Mouse (Mus musculus): ENCODE data around the gene Tulp2. TPM values are rescaled to one million over a fixed set of nuclear protein-coding genes. Genes with fewer than 3 reads are reported as not detected.

Tulp2 gene
- polyA plus RNA-seq, 1 experiment from 2014 or later: 1.1 TPM

GRCm38 (mm10) chr7:45492225-45492844 is 10.7 kb downstream of the Tulp2 start:
- Histone ChIP-seq H3K9me3 (ENCODE audit: low read length) (no peaks in the 10 kb centered on the region), H3K27ac (ENCODE audit: low read length) (no peak overlapping the region), H3K4me1 (ENCODE audit: insufficient read depth, low read length) (peaks cover 26% of the 10 kb centered on the region), H3K4me3 (ENCODE audit: low read length) (no peak overlapping the region), H3K9ac (replicated peaks; ENCODE audit: low read length) (no peak overlapping the region), H3K4me2 (replicated peaks; ENCODE audit: low read depth, low read length) (no peak overlapping the region), H3K36me3 (ENCODE audit: insufficient read depth, low read length) (peaks cover 49% of the 10 kb centered on the region), H3K27me3 (ENCODE audit: insufficient read depth, low read length) (no peaks in the 10 kb centered on the region)
- ATAC-seq (ENCODE audit: low FRiP score, low TSS enrichment): no peak
- WGBS: 98% methylated on average over 8 of the region's 8 CpGs

GRCm38 (mm10) chr7:45492951-45493350 is 11.3 kb downstream of the Tulp2 start:
- no peaks in the 10 kb centered on the region for H3K27me3 ChIP-seq (ENCODE audit: insufficient read depth, low read length)
- H3K4me2 ChIP-seq (replicated peaks; ENCODE audit: low read depth, low read length): no peak overlapping the region
- H3K9ac ChIP-seq (replicated peaks; ENCODE audit: low read length): no peak overlapping the region
- no peaks in the 10 kb centered on the region for H3K9me3 ChIP-seq (ENCODE audit: low read length)
- WGBS: 92% methylated on average over 5 of the region's 5 CpGs
- H3K4me3 ChIP-seq (ENCODE audit: low read length): no peak overlapping the region
- peaks cover 56% of the 10 kb centered on the region for H3K36me3 ChIP-seq (ENCODE audit: insufficient read depth, low read length)
- H3K27ac ChIP-seq (ENCODE audit: low read length): no peak overlapping the region
- H3K4me1 ChIP-seq (ENCODE audit: insufficient read depth, low read length): peaks cover 26% of the 10 kb centered on the region
- ATAC-seq (ENCODE audit: low FRiP score, low TSS enrichment): no peak

GRCm38 (mm10) chr7:45494548-45494947 is 12.9 kb downstream of the Tulp2 start:
- no peak overlapping the region for H3K4me2 ChIP-seq (replicated peaks; ENCODE audit: low read depth, low read length)
- 91% methylated on average over 9 of the region's 9 CpGs for WGBS
- no peak for ATAC-seq (ENCODE audit: low FRiP score, low TSS enrichment)
- peaks cover 16% of the 10 kb centered on the region for H3K4me1 ChIP-seq (ENCODE audit: insufficient read depth, low read length)
- H3K27ac ChIP-seq (ENCODE audit: low read length): no peak overlapping the region
- H3K27me3 ChIP-seq (ENCODE audit: insufficient read depth, low read length): no peaks in the 10 kb centered on the region
- H3K9me3 ChIP-seq (ENCODE audit: low read length): no peaks in the 10 kb centered on the region
- H3K4me3 ChIP-seq (ENCODE audit: low read length): no peak overlapping the region
- H3K9ac ChIP-seq (replicated peaks; ENCODE audit: low read length): no peak overlapping the region
- peaks cover 72% of the 10 kb centered on the region for H3K36me3 ChIP-seq (ENCODE audit: insufficient read depth, low read length)

- peaks cover 75% of the 10 kb centered on the region for H3K36me3 ChIP-seq (ENCODE audit: insufficient read depth, low read length)
- WGBS: 97% methylated on average over 6 of the region's 6 CpGs
Measured at GRCm38 (mm10) chr7:45498427-45498826, 16.8 kb downstream of the Tulp2 start.

GRCm38 (mm10) chr7:45507583-45507982 is 25.9 kb downstream of the Tulp2 start:
- Histone ChIP-seq H3K9me3 (ENCODE audit: low read length) (no peaks in the 10 kb centered on the region), H3K4me1 (ENCODE audit: insufficient read depth, low read length) (peaks cover 25% of the 10 kb centered on the region), H3K9ac (replicated peaks; ENCODE audit: low read length) (no peak overlapping the region), H3K4me2 (replicated peaks; ENCODE audit: low read depth, low read length) (no peak overlapping the region), H3K27ac (ENCODE audit: low read length) (no peak overlapping the region), H3K27me3 (ENCODE audit: insufficient read depth, low read length) (no peaks in the 10 kb centered on the region), H3K36me3 (ENCODE audit: insufficient read depth, low read length) (peaks cover 31% of the 10 kb centered on the region), H3K4me3 (ENCODE audit: low read length) (no peak overlapping the region)
- no peak for ATAC-seq (ENCODE audit: low FRiP score, low TSS enrichment)
- 87% methylated on average over 6 of the region's 6 CpGs for WGBS

More at GRCm38 (mm10) chr7:45498427-45498826, 16.8 kb downstream of the Tulp2 start:
- Histone ChIP-seq H3K9ac (replicated peaks; ENCODE audit: low read length) (no peak overlapping the region), H3K4me1 (ENCODE audit: insufficient read depth, low read length) (no peaks in the 10 kb centered on the region), H3K27ac (ENCODE audit: low read length) (no peak overlapping the region), H3K4me3 (ENCODE audit: low read length) (no peak overlapping the region), H3K27me3 (ENCODE audit: insufficient read depth, low read length) (no peaks in the 10 kb centered on the region), H3K9me3 (ENCODE audit: low read length) (no peaks in the 10 kb centered on the region), H3K4me2 (replicated peaks; ENCODE audit: low read depth, low read length) (no peak overlapping the region)
- no peak for ATAC-seq (ENCODE audit: low FRiP score, low TSS enrichment)

GRCm38 (mm10) chr7:45508561-45508960 is 26.9 kb downstream of the Tulp2 start:
- H3K4me1 ChIP-seq (ENCODE audit: insufficient read depth, low read length): peaks cover 25% of the 10 kb centered on the region
- peaks cover 29% of the 10 kb centered on the region for H3K36me3 ChIP-seq (ENCODE audit: insufficient read depth, low read length)
- ATAC-seq (ENCODE audit: low FRiP score, low TSS enrichment): no peak
- H3K27ac ChIP-seq (ENCODE audit: low read length): no peak overlapping the region
- peak overlapping the region; percentile 88 for H3K4me3 ChIP-seq (ENCODE audit: low read length)
- H3K9me3 ChIP-seq (ENCODE audit: low read length): no peaks in the 10 kb centered on the region
- WGBS: 51% methylated on average over 6 of the region's 6 CpGs
- H3K4me2 ChIP-seq (replicated peaks; ENCODE audit: low read depth, low read length): peak overlapping the region; percentile 99
- H3K27me3 ChIP-seq (ENCODE audit: insufficient read depth, low read length): no peaks in the 10 kb centered on the region
- peak overlapping the region; percentile 91 for H3K9ac ChIP-seq (replicated peaks; ENCODE audit: low read length)

GRCm38 (mm10) chr7:45509181-45509882 is 27.7 kb downstream of the Tulp2 start:
- H3K9ac ChIP-seq (replicated peaks; ENCODE audit: low read length): peak overlapping the region; percentile 91
- WGBS: 22% methylated on average over 18 of the region's 19 CpGs
- ATAC-seq (ENCODE audit: low FRiP score, low TSS enrichment): peak; percentile 32
- H3K4me3 ChIP-seq (ENCODE audit: low read length): peak overlapping the region; percentile 88
- H3K36me3 ChIP-seq (ENCODE audit: insufficient read depth, low read length): peaks cover 25% of the 10 kb centered on the region
- no peaks in the 10 kb centered on the region for H3K9me3 ChIP-seq (ENCODE audit: low read length)
- H3K4me2 ChIP-seq (replicated peaks; ENCODE audit: low read depth, low read length): peak overlapping the region; percentile 99
- no peaks in the 10 kb centered on the region for H3K27me3 ChIP-seq (ENCODE audit: insufficient read depth, low read length)
- peak overlapping the region; percentile 99 for H3K27ac ChIP-seq (ENCODE audit: low read length)
- peaks cover 25% of the 10 kb centered on the region for H3K4me1 ChIP-seq (ENCODE audit: insufficient read depth, low read length)

GRCm38 (mm10) chr7:45509912-45510787 is 28.5 kb downstream of the Tulp2 start, which contains the start of gene Nucb1:
TSS of gene Nucb1 (minus strand) at chr7:45510406.
- peak within 1 kb of the TSS; percentile 88 for H3K4me3 ChIP-seq (ENCODE audit: low read length)
- peak; percentile 89 for ATAC-seq (ENCODE audit: low FRiP score, low TSS enrichment)
- peak within 1 kb of the TSS; percentile 99 for H3K4me2 ChIP-seq (replicated peaks; ENCODE audit: low read depth, low read length)
- under 1% methylated on average over 44 of the region's 44 CpGs for WGBS
- H3K9me3 ChIP-seq (ENCODE audit: low read length): no peaks in the 10 kb centered on the region
- H3K27me3 ChIP-seq (ENCODE audit: insufficient read depth, low read length): no peaks in the 10 kb centered on the region
- peak within 1 kb of the TSS; percentile 99 for H3K27ac ChIP-seq (ENCODE audit: low read length)
- peaks cover 26% of the 10 kb centered on the region for H3K4me1 ChIP-seq (ENCODE audit: insufficient read depth, low read length)
- H3K36me3 ChIP-seq (ENCODE audit: insufficient read depth, low read length): peaks cover 18% of the 10 kb centered on the region
- peak within 1 kb of the TSS; percentile 91 for H3K9ac ChIP-seq (replicated peaks; ENCODE audit: low read length)

- H3K36me3 ChIP-seq (ENCODE audit: insufficient read depth, low read length): no peaks in the 10 kb centered on the region
- no peak overlapping the region for H3K4me3 ChIP-seq (ENCODE audit: low read length)
- H3K9me3 ChIP-seq (ENCODE audit: low read length): no peaks in the 10 kb centered on the region
- H3K27me3 ChIP-seq (ENCODE audit: insufficient read depth, low read length): no peaks in the 10 kb centered on the region
- peaks cover 10% of the 10 kb centered on the region for H3K4me1 ChIP-seq (ENCODE audit: insufficient read depth, low read length)
- H3K4me2 ChIP-seq (replicated peaks; ENCODE audit: low read depth, low read length): no peak overlapping the region
- H3K9ac ChIP-seq (replicated peaks; ENCODE audit: low read length): no peak overlapping the region
- ATAC-seq (ENCODE audit: low FRiP score, low TSS enrichment): no peak
- no peak overlapping the region for H3K27ac ChIP-seq (ENCODE audit: low read length)
- WGBS: 82% methylated on average over 7 of the region's 7 CpGs
Measured at GRCm38 (mm10) chr7:45514411-45514810, 32.7 kb downstream of the Tulp2 start.
